Comparison of ENCODE assay signal across 9 mouse cellular contexts in genomic region chr4:45279292-45279691, GRCm38 (mm10). TPM values are rescaled to one million over a fixed set of nuclear protein-coding genes. Genes with fewer than 3 reads are reported as not detected.
DNase-seq lines count a peak whose midpoint lies in the region; ATAC-seq and TF ChIP-seq lines count a peak whose summit lies in the region.
"Had no signal": no experiment of that assay in that cellular context is flagged by ENCODE, and none has a peak within 500 bp of the region (broad histone marks: within the 10 kb centered on the region; RNA-seq: fewer than 3 reads in every experiment).

No protein-coding gene starts in this region.

- H3K9me3 ChIP-seq in CH12.LX (replicated peaks; ENCODE audit: low read length): no peaks in the 10 kb centered on the region

- H3K9ac ChIP-seq in CH12.LX (ENCODE audit: insufficient read depth, low read depth): no peak overlapping the region

- no peak for TF ChIP-seq EP300 in CH12.LX (IDR thresholded peaks at IDR 0.05; ENCODE audit: low read length)

- no peak overlapping the region for H3K4me3 ChIP-seq in CH12.LX (replicated peaks in 1 of 3; ENCODE audit: low read depth in 2 of 3, low read length in 2 of 3, poor library complexity in 1 of 3)

- H3K27me3 ChIP-seq in CH12.LX (replicated peaks): peaks cover 4% of the 10 kb centered on the region

- no peak overlapping the region for H3K4me2 ChIP-seq in CH12.LX (ENCODE audit: insufficient read depth, low read depth, poor library complexity, severe bottlenecking)

- in situ Hi-C loops in CH12.LX (cut with MboI; ENCODE audit: low pct_ligation_motif_present, low pct_unique_long_range_greater_than_20kb, low sequenced_read_pairs): loop anchor here (5.0 to 25.0 kb wide), 2 partner anchors 172 to 508 kb away; partner anchors contain the start of genes Aldh1b1 and Tomm5

- dilution Hi-C loops in CH12.LX (cut with MboI; ENCODE audit: extremely low pct_ligation_motif_present, extremely low pct_unique_long_range_greater_than_20kb, low sequenced_read_pairs): no loop called here

- no peaks in the 10 kb centered on the region for H3K36me3 ChIP-seq in CH12.LX (replicated peaks in 1 of 2; ENCODE audit: control insufficient read depth in 1 of 2, insufficient read depth in 1 of 2, low read length in 1 of 2)

- TF ChIP-seq CTCF in CH12.LX (conservative IDR thresholded peaks at IDR 0.05 in 1 of 2, IDR thresholded peaks at IDR 0.05 in 1 of 2; ENCODE audit: low read depth in 2 of 2, low read length in 2 of 2): peak in 1 of 2 experiments; percentile 31; a peak in 1 of 4 replicates

- no peak overlapping the region for H3K27ac ChIP-seq in CH12.LX (ENCODE audit: insufficient read depth, low read depth)

- TF ChIP-seq RAD21 in CH12.LX (IDR thresholded peaks at IDR 0.05; ENCODE audit: low read depth, low read length): no peak

- TF ChIP-seq POLR2A in CH12.LX (IDR thresholded peaks at IDR 0.05; ENCODE audit: low read depth, low read length): no peak

- no peaks in the 10 kb centered on the region for H3K79me2 ChIP-seq in CH12.LX (replicated peaks; ENCODE audit: control insufficient read depth, extremely low read depth, insufficient read depth, poor library complexity, severe bottlenecking)

- peak; percentile 79 for ATAC-seq in megakaryocyte-erythroid progenitor cell, adult 5-6 weeks (replicated peaks; ENCODE audit: low FRiP score, low TSS enrichment, poor library complexity, severe bottlenecking)

- DNase-seq in adrenal gland, postnatal 14 days: peak; percentile 51
- DNase-seq in adrenal gland, adult 8-10 months: no peak
- DNase-seq in kidney, postnatal 4 days: peak; percentile 43 to 62
- no peak for DNase-seq in kidney, adult 11 months
- peak; percentile 10 for DNase-seq in CH12.LX (ENCODE audit: extremely low read depth)
- DNase-seq in layer of hippocampus, postnatal 14 days (ENCODE audit: low spot score in 2 of 2): no peak
- DNase-seq in urinary bladder, adult 18-20 months (ENCODE audit: low spot score in 2 of 2): no peak
- DNase-seq: heart, postnatal 10 days had no signal

- H3K4me1 ChIP-seq in CH12.LX (ENCODE audit: control insufficient read depth in 1 of 2, insufficient read depth in 2 of 2): peaks cover 2 to 13% of the 10 kb centered on the region in 2 experiments; a peak in 2 of 4 replicates

TF ChIP-seq in CH12.LX, 34 proteins besides CTCF, POLR2A, EP300 and RAD21:
- TF ChIP-seq ELF1 (IDR thresholded peaks at IDR 0.05; ENCODE audit: low read depth, low read length) (no peak), TBP (conservative IDR thresholded peaks at IDR 0.05; ENCODE audit: low read depth, low read length) (no peak), MAZ (IDR thresholded peaks at IDR 0.05; ENCODE audit: low read depth, low read length) (no peak), MEF2A (IDR thresholded peaks at IDR 0.05; ENCODE audit: borderline replicate concordance, low read depth, low read length) (no peak), E2F4 (IDR thresholded peaks at IDR 0.05; ENCODE audit: insufficient replicate concordance, low read depth, low read length) (no peak), SIN3A (IDR thresholded peaks at IDR 0.05; ENCODE audit: low read length) (no peak), POLR2AphosphoS2 (IDR thresholded peaks at IDR 0.05; ENCODE audit: low read depth, low read length) (no peak), JUN (IDR thresholded peaks at IDR 0.05; ENCODE audit: insufficient read depth, low read depth, low read length) (no peak), USF2 (conservative IDR thresholded peaks at IDR 0.05; ENCODE audit: low read depth, low read length) (no peak), IRF4 (IDR thresholded peaks at IDR 0.05; ENCODE audit: low read depth, low read length) (no peak), UBTF (IDR thresholded peaks at IDR 0.05; ENCODE audit: low read depth, low read length) (no peak), JUND (conservative IDR thresholded peaks at IDR 0.05; ENCODE audit: low read depth, low read length) (no peak), NRF1 (IDR thresholded peaks at IDR 0.05; ENCODE audit: low read depth, low read length) (no peak), ZMIZ1 (IDR thresholded peaks at IDR 0.05; ENCODE audit: low read depth, low read length) (no peak), CHD2 (IDR thresholded peaks at IDR 0.05; ENCODE audit: low read length) (no peak), ZNF384 (IDR thresholded peaks at IDR 0.05; ENCODE audit: low read depth, low read length) (no peak), HCFC1 (IDR thresholded peaks at IDR 0.05; ENCODE audit: low read depth, low read length) (no peak), USF1 (IDR thresholded peaks at IDR 0.05; ENCODE audit: low read depth, low read length) (no peak)

RNA-seq across cellular contexts. Expression of gene Trmt10b, which starts 17.6 kb away (rescaled TPM):
- total RNA-seq in adrenal gland, postnatal 14 days (2021): 12.0 and 13.4 TPM in 2 replicates
- total RNA-seq in adrenal gland, adult 8-10 months (2022): 10 to 100 TPM in 3 of 4 experiments, 1 to 10 TPM in 1; 8.0 to 15.0 (median 12.7) TPM
- total RNA-seq in CH12.LX (2012; rRNA removed) (6.2 and 7.6 TPM in 2 replicates), CH12.LX (2014; rRNA removed) (9.5 and 11.5 TPM in 2 replicates)
- 13.4 and 20.5 TPM in 2 replicates for polyA plus RNA-seq in CH12.LX (2012; ENCODE audit: insufficient read length, low read depth)
- total RNA-seq in megakaryocyte-erythroid progenitor cell, adult 5-6 weeks (2014; fragmentation: Nextera tagmentation): 10.8 and 17.8 TPM in 2 replicates
- total RNA-seq in megakaryocyte-erythroid progenitor cell, adult 5-6 weeks (2017): 13.3 and 38.4 TPM in 2 replicates
- total RNA-seq in layer of hippocampus, postnatal 14 days (2021): 10 to 100 TPM; 16.5 to 16.7 TPM

Comparison
In these comparisons a context has a peak if more than half of its experiments do, and no peak if none do; other contexts are left out.
1. DNase-seq: peak in adrenal gland, postnatal 14 days (single experiment), kidney, postnatal 4 days (2 of 2) and CH12.LX (single experiment); none in adrenal gland, adult 8-10 months (single experiment), kidney, adult 11 months (single experiment), layer of hippocampus, postnatal 14 days (0 of 2) and urinary bladder, adult 18-20 months (0 of 2).